Mouse (Mus musculus): ENCODE measurements around the gene Kcnj6. TPM values are rescaled to one million over a fixed set of nuclear protein-coding genes. Genes with fewer than 3 reads are reported as not detected.
A peak's percentile ranks its signal among the peaks of the same experiment; 100 is the strongest.

Kcnj6 gene
- polyA plus RNA-seq, 1 experiment from 2014 or later: 0.19 TPM

GRCm38 (mm10) chr16:94956410-94956809 lies 41.1 kb downstream of the Kcnj6 start:
- Histone ChIP-seq H3K27me3 (ENCODE audit: control insufficient read depth, insufficient read depth, low read length) (no peaks in the 10 kb centered on the region), H3K36me3 (ENCODE audit: control insufficient read depth, insufficient read depth, low read length) (no peaks in the 10 kb centered on the region), H3K4me2 (ENCODE audit: low read depth, low read length) (no peak overlapping the region), H3K9ac (ENCODE audit: low read length) (no peak overlapping the region), H3K9me3 (replicated peaks; ENCODE audit: control insufficient read depth, low read length) (no peaks in the 10 kb centered on the region), H3K4me3 (replicated peaks; ENCODE audit: low read length) (no peak overlapping the region), H3K4me1 (ENCODE audit: control insufficient read depth, insufficient read depth, low read length) (no peaks in the 10 kb centered on the region), H3K27ac (ENCODE audit: low read length) (no peak overlapping the region)
- ATAC-seq (ENCODE audit: insufficient read depth, low FRiP score): no peak
- 84% methylated on average over 6 of the region's 6 CpGs for WGBS

GRCm38 (mm10) chr16:94953294-94953693 lies 44.2 kb downstream of the Kcnj6 start:
- no peaks in the 10 kb centered on the region for H3K4me1 ChIP-seq (ENCODE audit: control insufficient read depth, insufficient read depth, low read length)

GRCm38 (mm10) chr16:94949172-94949571 lies 48.3 kb downstream of the Kcnj6 start:
- no peaks in the 10 kb centered on the region for H3K27me3 ChIP-seq (ENCODE audit: control insufficient read depth, insufficient read depth, low read length)
- WGBS: 84% methylated on average over 7 of the region's 7 CpGs

More at GRCm38 (mm10) chr16:94953294-94953693, 44.2 kb downstream of the Kcnj6 start:
- H3K9ac ChIP-seq (ENCODE audit: low read length): no peak overlapping the region
- no peaks in the 10 kb centered on the region for H3K9me3 ChIP-seq (replicated peaks; ENCODE audit: control insufficient read depth, low read length)
- no peaks in the 10 kb centered on the region for H3K27me3 ChIP-seq (ENCODE audit: control insufficient read depth, insufficient read depth, low read length)
- H3K4me2 ChIP-seq (ENCODE audit: low read depth, low read length): no peak overlapping the region
- H3K4me3 ChIP-seq (replicated peaks; ENCODE audit: low read length): no peak overlapping the region
- no peaks in the 10 kb centered on the region for H3K36me3 ChIP-seq (ENCODE audit: control insufficient read depth, insufficient read depth, low read length)
- ATAC-seq (ENCODE audit: insufficient read depth, low FRiP score): no peak
- WGBS: 74% methylated on average over 1 of the region's 1 CpGs
- H3K27ac ChIP-seq (ENCODE audit: low read length): no peak overlapping the region

GRCm38 (mm10) chr16:94946848-94947247 lies 50.7 kb downstream of the Kcnj6 start:
- H3K27ac ChIP-seq (ENCODE audit: low read length): no peak overlapping the region
- no peak for ATAC-seq (ENCODE audit: insufficient read depth, low FRiP score)
- 44% methylated on average over 5 of the region's 5 CpGs for WGBS

More at GRCm38 (mm10) chr16:94949172-94949571, 48.3 kb downstream of the Kcnj6 start:
- no peak for ATAC-seq (ENCODE audit: insufficient read depth, low FRiP score)
- no peaks in the 10 kb centered on the region for H3K4me1 ChIP-seq (ENCODE audit: control insufficient read depth, insufficient read depth, low read length)
- H3K9me3 ChIP-seq (replicated peaks; ENCODE audit: control insufficient read depth, low read length): no peaks in the 10 kb centered on the region
- no peak overlapping the region for H3K9ac ChIP-seq (ENCODE audit: low read length)
- H3K36me3 ChIP-seq (ENCODE audit: control insufficient read depth, insufficient read depth, low read length): no peaks in the 10 kb centered on the region
- H3K27ac ChIP-seq (ENCODE audit: low read length): no peak overlapping the region
- no peak overlapping the region for H3K4me2 ChIP-seq (ENCODE audit: low read depth, low read length)
- no peak overlapping the region for H3K4me3 ChIP-seq (replicated peaks; ENCODE audit: low read length)

GRCm38 (mm10) chr16:94932702-94933101 lies 64.8 kb downstream of the Kcnj6 start:
- Histone ChIP-seq H3K4me1 (ENCODE audit: control insufficient read depth, insufficient read depth, low read length) (peaks cover 4% of the 10 kb centered on the region; the same call in 1 of the 2 replicates), H3K4me3 (replicated peaks; ENCODE audit: low read length) (no peak overlapping the region), H3K27ac (ENCODE audit: low read length) (no peak overlapping the region), H3K36me3 (ENCODE audit: control insufficient read depth, insufficient read depth, low read length) (no peaks in the 10 kb centered on the region), H3K27me3 (ENCODE audit: control insufficient read depth, insufficient read depth, low read length) (no peaks in the 10 kb centered on the region), H3K4me2 (ENCODE audit: low read depth, low read length) (no peak overlapping the region), H3K9ac (ENCODE audit: low read length) (no peak overlapping the region), H3K9me3 (replicated peaks; ENCODE audit: control insufficient read depth, low read length) (no peaks in the 10 kb centered on the region)
- ATAC-seq (ENCODE audit: insufficient read depth, low FRiP score): no peak
- 74% methylated on average over 8 of the region's 8 CpGs for WGBS

More at GRCm38 (mm10) chr16:94946848-94947247, 50.7 kb downstream of the Kcnj6 start:
- no peak overlapping the region for H3K4me3 ChIP-seq (replicated peaks; ENCODE audit: low read length)
- no peaks in the 10 kb centered on the region for H3K27me3 ChIP-seq (ENCODE audit: control insufficient read depth, insufficient read depth, low read length)
- H3K4me2 ChIP-seq (ENCODE audit: low read depth, low read length): no peak overlapping the region
- no peaks in the 10 kb centered on the region for H3K36me3 ChIP-seq (ENCODE audit: control insufficient read depth, insufficient read depth, low read length)
- H3K9ac ChIP-seq (ENCODE audit: low read length): no peak overlapping the region
- H3K9me3 ChIP-seq (replicated peaks; ENCODE audit: control insufficient read depth, low read length): no peaks in the 10 kb centered on the region
- H3K4me1 ChIP-seq (ENCODE audit: control insufficient read depth, insufficient read depth, low read length): no peaks in the 10 kb centered on the region

- peak; percentile 25; the same call in 1 of the 2 replicates for ATAC-seq (ENCODE audit: insufficient read depth, low FRiP score)
Measured at GRCm38 (mm10) chr16:94931343-94932301, 65.9 kb downstream of the Kcnj6 start.

GRCm38 (mm10) chr16:94925364-94925763 lies 72.1 kb downstream of the Kcnj6 start:
- H3K27ac ChIP-seq (ENCODE audit: low read length): no peak overlapping the region
- no peak for ATAC-seq (ENCODE audit: insufficient read depth, low FRiP score)
- H3K36me3 ChIP-seq (ENCODE audit: control insufficient read depth, insufficient read depth, low read length): no peaks in the 10 kb centered on the region
- no peak overlapping the region for H3K9ac ChIP-seq (ENCODE audit: low read length)
- H3K27me3 ChIP-seq (ENCODE audit: control insufficient read depth, insufficient read depth, low read length): no peaks in the 10 kb centered on the region
- 22% methylated on average over 6 of the region's 6 CpGs for WGBS
- H3K4me2 ChIP-seq (ENCODE audit: low read depth, low read length): no peak overlapping the region
- H3K4me3 ChIP-seq (replicated peaks; ENCODE audit: low read length): no peak overlapping the region
- H3K9me3 ChIP-seq (replicated peaks; ENCODE audit: control insufficient read depth, low read length): no peaks in the 10 kb centered on the region
- no peaks in the 10 kb centered on the region for H3K4me1 ChIP-seq (ENCODE audit: control insufficient read depth, insufficient read depth, low read length)

More at GRCm38 (mm10) chr16:94931343-94932301, 65.9 kb downstream of the Kcnj6 start:
- peaks cover 4% of the 10 kb centered on the region; the same call in 1 of the 2 replicates for H3K4me1 ChIP-seq (ENCODE audit: control insufficient read depth, insufficient read depth, low read length)
- H3K4me2 ChIP-seq (ENCODE audit: low read depth, low read length): peak overlapping the region; percentile 26
- H3K36me3 ChIP-seq (ENCODE audit: control insufficient read depth, insufficient read depth, low read length): no peaks in the 10 kb centered on the region
- H3K27me3 ChIP-seq (ENCODE audit: control insufficient read depth, insufficient read depth, low read length): no peaks in the 10 kb centered on the region
- H3K9me3 ChIP-seq (replicated peaks; ENCODE audit: control insufficient read depth, low read length): no peaks in the 10 kb centered on the region
- H3K27ac ChIP-seq (ENCODE audit: low read length): no peak overlapping the region
- WGBS: 6% methylated on average over 21 of the region's 21 CpGs
- H3K4me3 ChIP-seq (replicated peaks; ENCODE audit: low read length): no peak overlapping the region
- H3K9ac ChIP-seq (ENCODE audit: low read length): no peak overlapping the region

GRCm38 (mm10) chr16:94919177-94919576 lies 78.3 kb downstream of the Kcnj6 start:
- Histone ChIP-seq H3K9me3 (replicated peaks; ENCODE audit: control insufficient read depth, low read length) (no peaks in the 10 kb centered on the region), H3K4me3 (replicated peaks; ENCODE audit: low read length) (no peak overlapping the region), H3K36me3 (ENCODE audit: control insufficient read depth, insufficient read depth, low read length) (no peaks in the 10 kb centered on the region), H3K9ac (ENCODE audit: low read length) (no peak overlapping the region), H3K4me2 (ENCODE audit: low read depth, low read length) (no peak overlapping the region), H3K27me3 (ENCODE audit: control insufficient read depth, insufficient read depth, low read length) (no peaks in the 10 kb centered on the region), H3K4me1 (ENCODE audit: control insufficient read depth, insufficient read depth, low read length) (no peaks in the 10 kb centered on the region), H3K27ac (ENCODE audit: low read length) (no peak overlapping the region)
- WGBS: 85% methylated on average over 5 of the region's 5 CpGs
- ATAC-seq (ENCODE audit: insufficient read depth, low FRiP score): no peak

GRCm38 (mm10) chr16:94906026-94906425 lies 91.5 kb downstream of the Kcnj6 start:
- Histone ChIP-seq H3K9me3 (replicated peaks; ENCODE audit: control insufficient read depth, low read length) (no peaks in the 10 kb centered on the region), H3K4me2 (ENCODE audit: low read depth, low read length) (no peak overlapping the region), H3K27ac (ENCODE audit: low read length) (no peak overlapping the region), H3K27me3 (ENCODE audit: control insufficient read depth, insufficient read depth, low read length) (no peaks in the 10 kb centered on the region), H3K36me3 (ENCODE audit: control insufficient read depth, insufficient read depth, low read length) (no peaks in the 10 kb centered on the region), H3K4me1 (ENCODE audit: control insufficient read depth, insufficient read depth, low read length) (no peaks in the 10 kb centered on the region), H3K9ac (ENCODE audit: low read length) (no peak overlapping the region), H3K4me3 (replicated peaks; ENCODE audit: low read length) (no peak overlapping the region)
- no peak for ATAC-seq (ENCODE audit: insufficient read depth, low FRiP score)
- 88% methylated on average over 4 of the region's 4 CpGs for WGBS
